Mouse (Mus musculus): ENCODE measurements at regions not wholly inside any gene's neighbourhood (a gene's known extent, or its start where the extent isn't known, plus 50 kb on each side); places are given as distances from the start of the nearest gene placed in this dataset.

GRCm38 (mm10) chr6:35458250-35458649 is 81.4 kb downstream of the Mtpn start:
- 86% methylated on average over 2 of the region's 2 CpGs for WGBS

GRCm38 (mm10) chr6:35445007-35445406 is 94.7 kb downstream of the Mtpn start:
- WGBS: 77% methylated on average over 1 of the region's 1 CpGs
- H3K4me1 ChIP-seq (ENCODE audit: control insufficient read depth, insufficient read depth, low read length): no peaks in the 10 kb centered on the region
- no peak overlapping the region for H3K4me3 ChIP-seq (replicated peaks; ENCODE audit: control insufficient read depth, low read depth, low read length)
- H3K27ac ChIP-seq (ENCODE audit: control insufficient read depth, insufficient read depth, low read depth, low read length, poor library complexity): no peak overlapping the region
- TF ChIP-seq CTCF (IDR thresholded peaks at IDR 0.05; ENCODE audit: control insufficient read depth, insufficient read depth, low read length) (no peak), POLR2A (IDR thresholded peaks at IDR 0.05; ENCODE audit: borderline replicate concordance, control insufficient read depth, low read depth, low read length) (no peak)

More at GRCm38 (mm10) chr6:35458250-35458649, 81.4 kb downstream of the Mtpn start:
- no peak overlapping the region for H3K27ac ChIP-seq (ENCODE audit: control insufficient read depth, insufficient read depth, low read depth, low read length, poor library complexity)
- H3K4me3 ChIP-seq (replicated peaks; ENCODE audit: control insufficient read depth, low read depth, low read length): no peak overlapping the region
- no peak for TF ChIP-seq CTCF (IDR thresholded peaks at IDR 0.05; ENCODE audit: control insufficient read depth, insufficient read depth, low read length)
- no peak for TF ChIP-seq POLR2A (IDR thresholded peaks at IDR 0.05; ENCODE audit: borderline replicate concordance, control insufficient read depth, low read depth, low read length)
- H3K4me1 ChIP-seq (ENCODE audit: control insufficient read depth, insufficient read depth, low read length): no peaks in the 10 kb centered on the region; the same call in 1 of the 2 replicates

GRCm38 (mm10) chr6:35426301-35426700 is 100.4 kb upstream of the Fam180a start:
- H3K4me1 ChIP-seq (ENCODE audit: control insufficient read depth, insufficient read depth, low read length): no peaks in the 10 kb centered on the region
- TF ChIP-seq POLR2A (IDR thresholded peaks at IDR 0.05; ENCODE audit: borderline replicate concordance, control insufficient read depth, low read depth, low read length) (no peak), CTCF (IDR thresholded peaks at IDR 0.05; ENCODE audit: control insufficient read depth, insufficient read depth, low read length) (no peak)
- H3K27ac ChIP-seq (ENCODE audit: control insufficient read depth, insufficient read depth, low read depth, low read length, poor library complexity): no peak overlapping the region
- no peak overlapping the region for H3K4me3 ChIP-seq (replicated peaks; ENCODE audit: control insufficient read depth, low read depth, low read length)
- 69% methylated on average over 3 of the region's 3 CpGs for WGBS

- TF ChIP-seq CTCF (IDR thresholded peaks at IDR 0.05; ENCODE audit: control insufficient read depth, insufficient read depth, low read length): no peak
- no peak for TF ChIP-seq POLR2A (IDR thresholded peaks at IDR 0.05; ENCODE audit: borderline replicate concordance, control insufficient read depth, low read depth, low read length)
- 66% methylated on average over 2 of the region's 2 CpGs for WGBS
- no peak overlapping the region for H3K4me3 ChIP-seq (replicated peaks; ENCODE audit: control insufficient read depth, low read depth, low read length)
- no peaks in the 10 kb centered on the region; the same call in 1 of the 2 replicates for H3K4me1 ChIP-seq (ENCODE audit: control insufficient read depth, insufficient read depth, low read length)
- H3K27ac ChIP-seq (ENCODE audit: control insufficient read depth, insufficient read depth, low read depth, low read length, poor library complexity): no peak overlapping the region
Measured at GRCm38 (mm10) chr6:35424521-35424920, 98.6 kb upstream of the Fam180a start.

- no peaks in the 10 kb centered on the region; the same call in 1 of the 2 replicates for H3K4me1 ChIP-seq (ENCODE audit: control insufficient read depth, insufficient read depth, low read length)
- H3K4me3 ChIP-seq (replicated peaks; ENCODE audit: control insufficient read depth, low read depth, low read length): no peak overlapping the region
- no peak overlapping the region for H3K27ac ChIP-seq (ENCODE audit: control insufficient read depth, insufficient read depth, low read depth, low read length, poor library complexity)
- 60% methylated on average over 7 of the region's 7 CpGs for WGBS
- TF ChIP-seq POLR2A (IDR thresholded peaks at IDR 0.05; ENCODE audit: borderline replicate concordance, control insufficient read depth, low read depth, low read length) (no peak), CTCF (IDR thresholded peaks at IDR 0.05; ENCODE audit: control insufficient read depth, insufficient read depth, low read length) (no peak)
Measured at GRCm38 (mm10) chr6:35420924-35421323, 95.0 kb upstream of the Fam180a start.

- TF ChIP-seq POLR2A (IDR thresholded peaks at IDR 0.05; ENCODE audit: borderline replicate concordance, control insufficient read depth, low read depth, low read length) (no peak), CTCF (IDR thresholded peaks at IDR 0.05; ENCODE audit: control insufficient read depth, insufficient read depth, low read length) (no peak)
- Histone ChIP-seq H3K27ac (ENCODE audit: control insufficient read depth, insufficient read depth, low read depth, low read length, poor library complexity) (no peak overlapping the region), H3K4me3 (replicated peaks; ENCODE audit: control insufficient read depth, low read depth, low read length) (no peak overlapping the region), H3K4me1 (ENCODE audit: control insufficient read depth, insufficient read depth, low read length) (no peaks in the 10 kb centered on the region)
- 80% methylated on average over 9 of the region's 9 CpGs for WGBS
Measured at GRCm38 (mm10) chr6:35405044-35405443, 79.1 kb upstream of the Fam180a start.

- TF ChIP-seq POLR2A (IDR thresholded peaks at IDR 0.05; ENCODE audit: borderline replicate concordance, control insufficient read depth, low read depth, low read length) (no peak), CTCF (IDR thresholded peaks at IDR 0.05; ENCODE audit: control insufficient read depth, insufficient read depth, low read length) (no peak)
- H3K4me3 ChIP-seq (replicated peaks; ENCODE audit: control insufficient read depth, low read depth, low read length): no peak overlapping the region
- H3K4me1 ChIP-seq (ENCODE audit: control insufficient read depth, insufficient read depth, low read length): no peaks in the 10 kb centered on the region
- H3K27ac ChIP-seq (ENCODE audit: control insufficient read depth, insufficient read depth, low read depth, low read length, poor library complexity): no peak overlapping the region
- WGBS: 75% methylated on average over 5 of the region's 5 CpGs
Measured at GRCm38 (mm10) chr6:35403341-35403910, 77.5 kb upstream of the Fam180a start.

GRCm38 (mm10) chr6:35395726-35396125 is 69.8 kb upstream of the Fam180a start:
- WGBS: 88% methylated on average over 9 of the region's 9 CpGs
- TF ChIP-seq POLR2A (IDR thresholded peaks at IDR 0.05; ENCODE audit: borderline replicate concordance, control insufficient read depth, low read depth, low read length) (no peak), CTCF (IDR thresholded peaks at IDR 0.05; ENCODE audit: control insufficient read depth, insufficient read depth, low read length) (no peak)
- Histone ChIP-seq H3K4me3 (replicated peaks; ENCODE audit: control insufficient read depth, low read depth, low read length) (no peak overlapping the region), H3K4me1 (ENCODE audit: control insufficient read depth, insufficient read depth, low read length) (no peaks in the 10 kb centered on the region), H3K27ac (ENCODE audit: control insufficient read depth, insufficient read depth, low read depth, low read length, poor library complexity) (no peak overlapping the region)

GRCm38 (mm10) chr6:35388827-35389226 is 62.9 kb upstream of the Fam180a start:
- no peak for TF ChIP-seq POLR2A (IDR thresholded peaks at IDR 0.05; ENCODE audit: borderline replicate concordance, control insufficient read depth, low read depth, low read length)
- TF ChIP-seq CTCF (IDR thresholded peaks at IDR 0.05; ENCODE audit: control insufficient read depth, insufficient read depth, low read length): no peak
- 74% methylated on average over 3 of the region's 3 CpGs for WGBS
- no peak overlapping the region for H3K4me3 ChIP-seq (replicated peaks; ENCODE audit: control insufficient read depth, low read depth, low read length)
- no peak overlapping the region for H3K27ac ChIP-seq (ENCODE audit: control insufficient read depth, insufficient read depth, low read depth, low read length, poor library complexity)
- H3K4me1 ChIP-seq (ENCODE audit: control insufficient read depth, insufficient read depth, low read length): no peaks in the 10 kb centered on the region

Measured in bone marrow, adult 2 months (tissue).